ENCODE assay signal across 18 mouse cellular contexts in genomic region chr8:82618668-82619067, GRCm38 (mm10).
DNase-seq lines count a peak whose midpoint lies in the region; TF ChIP-seq lines count a peak whose summit lies in the region.
"Had no signal": no experiment of that assay in that cellular context is flagged by ENCODE, and none has a peak within 500 bp of the region (broad histone marks: within the 10 kb centered on the region; RNA-seq: fewer than 3 reads in every experiment).

No protein-coding gene starts in this region.

- H3K9ac ChIP-seq in heart, adult 2 months (ENCODE audit: low read depth, low read length): no peak overlapping the region
- H3K9ac ChIP-seq: embryonic facial prominence, embryonic 12.5 days; forebrain, embryonic 12.5 days had no signal

- no peaks in the 10 kb centered on the region; the same call in 1 of the 2 replicates for H3K4me1 ChIP-seq in heart, adult 2 months (ENCODE audit: control insufficient read depth, insufficient read depth, low read length)
- H3K4me1 ChIP-seq: embryonic facial prominence, embryonic 10.5 days; embryonic facial prominence, embryonic 12.5 days; forebrain, embryonic 10.5 days; forebrain, embryonic 12.5 days had no signal

- no peaks in the 10 kb centered on the region for H3K27me3 ChIP-seq in heart, adult 2 months (ENCODE audit: control insufficient read depth, insufficient read depth, low read length)
- H3K27me3 ChIP-seq: embryonic facial prominence, embryonic 12.5 days; forebrain, embryonic 12.5 days; Patski had no signal

- DNase-seq in heart, adult 2 months: no peak
- DNase-seq in heart, adult 11 months: no peak
- peak; percentile 82 for DNase-seq in Muller cell, postnatal 12 days (ENCODE audit: inconsistent ontology term)
- DNase-seq in brain, adult 2 months (ENCODE audit: low read depth, low spot score): peak; percentile 22
- DNase-seq in layer of hippocampus, postnatal 14 days (ENCODE audit: low spot score in 2 of 2): no peak
- DNase-seq in adrenal gland, postnatal 36 days: no peak
- DNase-seq: adrenal gland, adult 8-10 months; adrenal gland, postnatal 14 days; cerebellum, adult 11-12 months; cerebellum, adult 2 months; cerebellum, adult 9-10 months; cerebellum, postnatal 10 days; cerebellum, postnatal 25 days had no signal

- no peak for TF ChIP-seq EP300 in heart, adult 2 months (IDR thresholded peaks at IDR 0.05; ENCODE audit: insufficient read depth, low read depth, low read length)

- TF ChIP-seq CTCF in heart, adult 2 months (IDR thresholded peaks at IDR 0.05): no peak

- no peak for TF ChIP-seq POLR2A in heart, adult 2 months (IDR thresholded peaks at IDR 0.05; ENCODE audit: insufficient read depth, low read depth, low read length)

- H3K36me3 ChIP-seq in heart, adult 2 months (ENCODE audit: control insufficient read depth, insufficient read depth, low read length): no peaks in the 10 kb centered on the region
- H3K36me3 ChIP-seq: embryonic facial prominence, embryonic 10.5 days; embryonic facial prominence, embryonic 12.5 days; forebrain, embryonic 10.5 days; forebrain, embryonic 12.5 days had no signal

- no peak overlapping the region for H3K4me3 ChIP-seq in heart, adult 2 months
- H3K4me3 ChIP-seq: embryonic facial prominence, embryonic 10.5 days; embryonic facial prominence, embryonic 12.5 days; forebrain, embryonic 10.5 days; forebrain, embryonic 12.5 days had no signal

- 32% methylated on average over 1 of the region's 1 CpGs for WGBS in heart, adult 2 months

- peak overlapping the region; percentile 23; the same call in 1 of the 2 replicates for H3K27ac ChIP-seq in heart, adult 2 months
- H3K27ac ChIP-seq: embryonic facial prominence, embryonic 10.5 days; embryonic facial prominence, embryonic 12.5 days; forebrain, embryonic 10.5 days; forebrain, embryonic 12.5 days had no signal

- H3K79me2 ChIP-seq in heart, adult 2 months (replicated peaks; ENCODE audit: control insufficient read depth, insufficient read depth, low read length): no peaks in the 10 kb centered on the region

- intact Hi-C loops in heart, adult 2 months (cut with DNase I): no loop called here

Comparison
In these comparisons a context has a peak if more than half of its experiments do, and no peak if none do; other contexts are left out.
1. DNase-seq: peak in Muller cell, postnatal 12 days (single experiment) and brain, adult 2 months (single experiment); none in heart, adult 2 months (0 of 2), heart, adult 11 months (single experiment), layer of hippocampus, postnatal 14 days (0 of 2) and adrenal gland, postnatal 36 days (0 of 2).